Mouse (Mus musculus) neural tube, embryonic 10.5 days (tissue): ENCODE results near the gene Sh3gl1.

Experiments
- DNase-seq: peaks from one replicate; pipeline ENCODE4 v3.0.0-alpha.2; 2017; ENCODE audit warnings: low spot score; ENCODE audit errors: extremely low spot score

The Sh3gl1 gene

DNA sequence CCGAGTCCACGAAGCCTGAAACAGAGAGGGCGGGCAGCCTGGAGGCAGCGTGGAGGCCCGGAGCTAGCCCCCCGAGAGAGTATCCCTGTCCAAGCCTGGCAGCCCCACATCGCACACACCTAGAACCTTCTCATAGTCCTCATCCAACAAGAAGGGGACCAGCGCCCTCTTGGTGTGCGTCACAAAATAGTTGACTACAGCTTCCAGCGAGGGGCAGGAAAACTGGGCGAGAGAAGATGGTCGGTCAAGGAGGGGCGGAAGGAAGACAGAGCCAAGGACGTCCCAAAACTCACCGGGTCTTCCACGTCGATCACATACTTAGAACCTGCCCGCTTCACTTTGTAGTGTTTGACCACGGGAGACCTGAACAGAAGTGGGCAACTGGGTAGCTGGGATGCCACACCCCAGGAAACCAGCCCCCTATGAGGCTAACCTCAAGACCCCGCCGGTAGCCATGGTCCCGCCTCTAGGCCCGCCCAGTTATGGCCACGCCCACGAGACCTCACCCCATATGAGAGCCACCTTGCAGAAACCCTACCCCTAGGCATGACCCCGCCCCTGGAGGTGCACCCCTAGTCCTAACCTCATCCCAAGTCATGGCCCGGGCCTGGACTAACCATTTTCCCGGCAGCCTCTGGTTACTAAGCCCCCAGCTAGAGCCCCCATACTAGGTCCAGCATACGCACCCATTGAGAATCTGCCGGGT lies 36.5 kb downstream of the Sh3gl1 start:
- peak; percentile 15 for DNase-seq

DNA sequence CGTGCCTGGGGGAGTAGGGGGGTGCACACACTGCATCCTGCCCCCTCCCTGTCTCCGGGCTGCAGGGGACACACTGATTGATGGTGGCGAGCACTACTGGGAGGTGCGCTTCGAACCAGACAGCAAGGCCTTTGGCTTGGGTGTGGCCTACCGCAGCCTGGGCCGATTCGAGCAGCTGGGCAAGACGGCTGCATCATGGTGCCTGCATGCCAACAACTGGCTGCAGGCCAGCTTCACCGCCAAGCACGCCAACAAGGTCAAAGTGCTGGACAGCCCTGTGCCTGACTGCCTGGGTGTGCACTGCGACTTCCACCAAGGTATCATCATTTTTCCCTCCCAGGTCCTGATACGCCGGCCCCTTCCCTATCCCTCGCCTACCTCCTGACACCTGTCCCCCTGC lies 40.4 kb downstream of the Sh3gl1 start:
- no peak for DNase-seq

DNA sequence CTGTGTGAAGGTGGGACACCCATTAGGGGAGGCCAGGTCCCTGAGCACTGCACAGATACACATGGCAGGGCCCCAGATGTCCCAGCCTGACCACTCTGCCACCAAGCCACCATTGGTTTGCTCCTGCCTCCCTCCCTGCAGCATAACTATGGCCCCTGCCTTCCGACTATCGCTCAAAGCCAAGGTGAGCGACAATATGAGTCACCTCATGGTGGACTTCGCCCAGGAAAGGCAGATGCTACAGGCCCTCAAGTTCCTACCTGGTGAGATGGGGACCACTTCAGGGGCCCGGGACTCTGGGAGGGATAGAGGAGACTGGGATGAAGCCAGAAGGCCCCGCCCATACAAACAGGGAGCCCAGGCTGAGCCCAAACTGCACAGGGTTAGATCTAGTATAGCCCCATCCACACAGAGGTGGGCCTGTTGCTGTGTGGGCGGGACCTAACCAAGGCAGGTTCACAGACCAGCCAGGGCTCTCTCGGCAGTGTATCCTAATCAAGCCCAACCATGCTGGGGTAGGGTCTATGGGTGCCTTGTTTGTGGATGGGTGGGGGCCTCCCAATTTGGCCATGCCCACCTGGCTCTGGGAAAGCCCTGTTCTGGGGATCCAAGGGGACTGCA lies 46.0 kb downstream of the Sh3gl1 start:
- DNase-seq, result no peak

DNA sequence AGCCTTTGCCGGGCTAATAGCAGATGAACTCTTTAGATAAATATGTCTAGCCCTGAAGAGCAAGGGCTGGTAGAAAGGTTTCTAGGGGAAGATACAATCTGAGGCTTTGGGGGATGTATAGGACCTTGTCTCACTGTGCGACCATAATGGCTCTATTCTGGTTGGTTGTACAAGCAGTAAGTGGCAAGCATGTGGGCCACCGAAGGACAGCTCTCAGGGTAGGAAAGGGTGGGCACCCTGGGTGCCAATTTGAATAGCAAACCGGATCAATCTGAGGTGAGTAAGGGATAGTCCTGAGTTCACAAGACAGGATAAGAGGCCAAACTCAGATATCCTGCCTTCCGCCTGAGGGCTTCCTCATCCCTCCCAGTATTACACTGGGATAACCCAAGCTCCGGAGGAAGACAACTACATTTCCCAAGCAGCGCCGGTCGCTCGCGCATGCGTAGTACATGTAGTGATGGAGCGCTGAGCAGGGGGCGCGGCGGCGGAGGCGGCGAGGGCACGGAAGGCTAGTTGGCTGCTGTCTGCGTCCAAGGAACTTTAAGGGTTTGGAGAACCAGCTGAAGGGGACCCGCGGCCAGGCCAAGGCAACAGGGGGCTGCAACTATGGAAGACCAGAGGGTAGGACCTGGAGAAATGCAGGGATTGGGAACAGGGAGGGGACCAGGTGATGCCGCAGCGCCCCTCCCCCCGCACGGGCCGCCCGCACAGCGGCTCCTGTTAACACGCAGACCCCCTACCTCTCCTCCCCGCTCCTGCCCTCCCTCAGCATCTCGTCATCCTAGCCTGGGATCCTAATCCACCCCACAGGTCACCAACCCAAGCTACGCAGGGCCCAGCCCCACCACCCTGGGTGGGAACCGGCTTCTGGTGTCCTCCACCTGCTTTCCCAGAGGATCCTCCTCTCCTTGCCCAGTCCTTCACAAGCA lies 50.1 kb downstream of the Sh3gl1 start, which contains the start of gene Fsd1:
TSS of gene Fsd1 (plus strand) at position 480 of the 932 bp plus-strand sequence.
- DNase-seq, result peak; percentile 83

DNA sequence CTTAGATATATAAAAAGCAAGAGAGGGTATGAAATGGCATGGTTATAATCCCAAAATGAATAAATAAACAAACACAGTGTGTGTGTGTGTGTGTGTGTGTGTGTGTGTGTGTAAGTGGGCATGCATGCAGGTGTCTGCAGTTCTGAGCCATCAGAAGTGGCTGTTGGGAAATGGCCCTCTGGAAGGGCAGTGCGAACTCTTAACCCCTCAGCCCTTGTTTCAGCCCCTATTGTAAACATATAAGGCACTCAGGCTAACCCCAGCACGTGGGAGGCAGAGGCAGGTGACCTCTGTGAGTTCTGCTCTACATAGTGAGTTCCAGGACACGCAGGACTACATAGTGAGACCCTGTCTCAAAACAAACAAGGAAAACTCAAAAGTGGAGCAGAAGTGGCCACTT lies 59.1 kb downstream of the Sh3gl1 start:
- DNase-seq, result no peak

DNA sequence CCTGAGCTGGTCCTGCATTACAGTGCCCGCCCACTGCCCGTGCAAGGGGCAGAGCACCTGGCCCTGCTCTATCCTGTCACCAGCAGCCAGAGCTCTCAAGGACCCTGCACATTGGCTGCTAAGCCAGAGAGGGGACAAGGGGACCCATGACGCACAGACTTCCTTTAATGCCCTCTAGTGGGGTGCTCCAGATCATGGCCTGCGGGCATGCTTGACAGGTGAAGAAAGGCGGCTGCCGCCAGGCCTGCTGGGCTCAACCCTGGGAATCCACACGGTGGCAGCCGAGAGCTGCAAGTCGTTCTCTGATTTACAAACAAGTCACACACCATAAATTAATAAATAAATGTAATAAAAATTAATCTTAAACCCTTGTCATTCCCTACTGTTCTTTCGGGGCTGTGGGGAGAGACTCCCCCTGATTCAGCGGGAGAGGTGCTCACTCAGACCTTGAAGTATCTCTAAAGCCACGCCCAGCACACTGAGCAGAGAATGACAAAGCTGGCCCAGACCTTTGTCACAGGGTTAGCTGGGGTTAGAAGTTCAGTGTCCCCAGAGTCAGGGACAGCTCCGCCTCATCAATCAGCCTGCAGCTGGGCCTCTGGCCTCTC lies 60.1 kb downstream of the Sh3gl1 start:
- peak; percentile 72 for DNase-seq

DNA sequence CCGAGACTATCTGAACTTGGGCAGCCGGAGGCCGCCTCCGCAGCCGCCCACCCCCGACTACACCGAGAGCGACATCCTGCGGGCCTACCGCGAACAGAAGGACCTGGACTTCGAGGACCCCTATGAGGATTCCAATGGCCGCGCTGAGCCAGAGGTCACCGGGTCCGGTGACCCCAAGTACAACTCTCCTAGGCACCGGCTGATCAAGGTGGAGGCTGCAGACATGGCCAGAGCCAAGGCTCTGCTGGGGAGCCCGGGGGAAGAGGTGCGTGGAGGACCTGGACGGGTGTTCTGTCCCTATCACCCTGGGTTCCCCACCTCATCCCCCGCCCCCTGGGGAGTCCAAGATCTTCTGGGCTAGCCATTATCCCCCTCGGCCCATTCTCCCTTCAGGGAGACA lies 65.0 kb downstream of the Sh3gl1 start:
- no peak for DNase-seq

DNA sequence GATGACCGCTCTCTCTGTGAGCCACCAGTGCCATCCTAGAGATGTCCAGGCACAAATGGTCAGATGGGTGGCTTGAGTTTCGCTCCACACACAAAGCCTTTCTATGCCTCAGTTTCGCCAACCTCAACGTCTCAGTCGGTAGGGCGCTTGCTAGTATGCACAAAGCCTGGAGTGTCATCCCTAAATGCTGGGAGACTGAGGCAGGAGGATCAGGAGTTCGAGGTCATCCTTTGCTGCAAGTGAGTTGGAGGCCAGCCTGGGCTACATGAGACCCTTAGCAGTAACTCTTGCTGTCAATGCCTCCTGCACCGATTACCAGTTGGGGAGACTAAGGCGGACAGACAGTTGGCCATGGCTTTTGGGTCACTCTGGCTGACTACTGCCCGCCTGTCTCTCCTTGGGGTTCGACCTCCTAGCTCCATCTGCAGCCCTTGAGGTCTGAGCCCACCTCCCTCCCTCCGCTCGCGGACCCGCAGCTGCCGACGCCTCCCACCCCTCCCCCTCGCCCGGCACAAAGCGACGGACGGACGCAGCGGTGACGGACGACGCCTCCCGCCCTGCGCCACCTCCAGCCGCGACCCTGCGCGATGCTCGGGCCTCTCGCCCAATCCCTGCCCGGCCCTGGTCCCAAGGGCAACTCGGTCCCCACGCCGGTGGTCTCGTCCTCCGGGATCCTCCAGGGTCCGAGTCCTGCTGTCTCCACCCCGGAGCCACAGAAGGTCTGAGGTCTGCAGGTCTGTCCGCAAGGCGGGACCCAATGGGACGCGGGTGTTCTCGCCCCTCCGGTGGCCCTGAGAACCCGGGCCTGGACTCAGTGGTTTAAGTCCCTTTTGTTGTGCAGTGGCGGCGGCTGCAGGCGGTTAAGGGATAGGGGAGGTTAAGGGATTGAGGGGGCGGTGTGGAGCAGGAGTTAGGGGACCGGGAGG lies 66.2 kb downstream of the Sh3gl1 start, which contains the start of gene Shd:
TSS of gene Shd (plus strand) at position 502 of the 926 bp plus-strand sequence.
- peak; percentile 83 for DNase-seq

DNA sequence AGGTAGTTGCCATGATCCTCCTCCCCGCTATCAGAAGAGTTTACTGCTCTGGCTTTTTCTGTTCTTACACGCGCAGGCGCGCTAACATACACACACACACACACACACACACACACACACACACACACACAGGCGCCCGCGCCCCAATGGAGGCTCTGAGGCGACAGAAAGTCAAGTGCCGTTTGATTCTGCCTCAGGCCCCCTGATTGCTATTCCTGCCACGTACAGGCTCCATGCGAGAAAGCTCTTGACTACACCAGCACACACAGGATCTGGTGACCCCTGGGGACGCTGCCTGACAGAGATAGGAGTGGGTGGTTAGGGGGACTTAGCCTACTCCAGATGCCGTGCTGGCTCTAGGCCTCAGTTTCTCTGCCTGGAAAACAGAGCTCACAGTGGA lies 66.9 kb downstream of the Sh3gl1 start:
- DNase-seq, result peak; percentile 60

DNA sequence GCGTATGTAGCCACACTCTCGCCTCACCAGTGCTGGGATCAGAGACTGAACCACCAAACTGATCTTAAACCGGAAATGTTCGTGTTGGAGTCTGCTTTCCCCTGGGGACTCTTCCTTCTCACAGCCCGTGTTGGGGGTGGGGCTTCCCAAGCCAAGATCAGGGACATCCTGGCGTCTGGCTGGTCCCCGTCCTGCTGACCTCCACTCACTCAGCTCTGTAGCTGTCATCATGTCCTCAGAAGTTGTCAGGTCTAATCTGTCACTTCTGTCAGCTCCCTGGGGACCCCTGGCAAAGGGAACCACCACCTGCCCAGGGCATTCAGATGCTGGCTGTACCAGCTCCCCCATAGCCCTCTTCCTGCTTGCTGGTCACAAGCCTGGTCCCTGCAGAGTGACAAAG lies 68.2 kb downstream of the Sh3gl1 start:
- DNase-seq, result no peak

DNA sequence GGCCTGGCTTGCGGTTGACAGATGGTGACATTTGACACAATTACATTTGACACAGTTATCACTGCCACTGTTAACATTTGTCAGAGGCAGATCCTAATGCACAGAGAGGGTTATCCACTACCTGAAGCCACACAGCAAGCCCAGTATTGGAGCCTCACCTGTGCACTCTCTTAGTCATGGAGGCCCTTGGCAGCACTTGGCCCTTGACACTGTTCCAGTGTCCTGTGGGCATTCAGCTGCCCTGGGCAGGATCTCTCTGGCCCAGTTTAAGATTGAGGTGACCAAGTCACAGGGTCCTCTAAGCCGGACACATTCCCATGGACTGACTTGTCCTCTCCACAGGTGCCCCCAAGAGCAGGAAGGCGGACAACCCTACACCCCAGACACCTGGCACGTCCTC lies 69.2 kb downstream of the Sh3gl1 start:
- DNase-seq, result no peak
